Mouse (Mus musculus): ENCODE measurements around the gene Chst11.

GRCm38 (mm10) chr10:83152723-83153122 is 167.4 kb downstream of the Chst11 start:
- TF ChIP-seq CTCF (IDR thresholded peaks at IDR 0.05): no peak
- no peak for TF ChIP-seq EP300 (IDR thresholded peaks at IDR 0.05)

All from lung, postnatal 0 days (tissue).